Mouse (Mus musculus) liver, embryonic 15.5 days (tissue): ENCODE results near the gene Gng7. TPM values are rescaled to one million over a fixed set of nuclear protein-coding genes. Genes with fewer than 3 reads are reported as not detected.

ENCODE experiments used
- ATAC-seq: fragments of 200-750 bp; cut with Nextera tagmentation; 2 replicates; pipeline ENCODE4 v1.8.0; 2017; ENCODE audit warnings: moderate number of reproducible peaks, mild to moderate bottlenecking, moderate library complexity; ENCODE audit not compliant: insufficient read depth
- H3K27ac ChIP-seq: fragments of 300-500 bp; sonication (generic); replicated peaks from 2 replicates; pipeline ENCODE4 v1.5.1; 2015; ENCODE audit warnings: mild to moderate bottlenecking, inconsistent platforms
- H3K27me3 ChIP-seq: fragments of 300-500 bp; sonication (generic); 2 replicates; pipeline ENCODE4 v1.6.1; 2015; ENCODE audit warnings: mild to moderate bottlenecking, inconsistent platforms
- H3K36me3 ChIP-seq: fragments of 300-500 bp; sonication (generic); replicated peaks from 2 replicates; pipeline ENCODE4 v1.6.1; 2015; ENCODE audit warnings: moderate library complexity, mild to moderate bottlenecking, inconsistent platforms
- H3K4me1 ChIP-seq: fragments of 300-500 bp; sonication (generic); replicated peaks from 2 replicates; pipeline ENCODE4 v1.6.1; 2015; ENCODE audit warnings: inconsistent platforms
- H3K4me2 ChIP-seq: fragments of 300-500 bp; sonication (generic); 2 replicates; pipeline ENCODE4 v1.6.1; 2015; ENCODE audit warnings: moderate library complexity, mild to moderate bottlenecking, inconsistent platforms
- H3K4me3 ChIP-seq: fragments of 300-500 bp; sonication (generic); replicated peaks from 2 replicates; pipeline ENCODE4 v1.5.1; 2015; ENCODE audit warnings: mild to moderate bottlenecking, inconsistent platforms
- H3K9ac ChIP-seq: fragments of 300-500 bp; sonication (generic); 2 replicates; pipeline ENCODE4 v1.6.1; 2015; ENCODE audit warnings: moderate library complexity, mild to moderate bottlenecking, inconsistent platforms
- H3K9me3 ChIP-seq: fragments of 300-500 bp; sonication (generic); replicated peaks from 2 replicates; pipeline ENCODE4 v1.6.1; 2016; ENCODE audit warnings: inconsistent platforms
- WGBS: fragments of 180-500 bp; shearing (Covaris S2); methylation state at CpG from one replicate; pipeline ENCODE4 v1.1.7; 2015; ENCODE audit warnings: mixed read lengths; ENCODE audit not compliant: insufficient replicate concordance; 5-methylcytosine and 5-hydroxymethylcytosine counted together
- polyA plus RNA-seq: library from polyadenylated mRNA; unstranded; fragments of >200 nt; fragmentation: Nextera tagmentation; extraction: Ambion mirVana; gene quantifications from 2 replicates; pipeline ENCODE4 v1.2.1, GENCODE M21; 2015

Gene Gng7
- polyA plus RNA-seq, 1 experiment from 2014 or later: 0.41 TPM

GRCm38 (mm10) chr10:80921923-80922322 is 92.8 kb downstream of the Gng7 start:
- Histone ChIP-seq H3K36me3 (no peaks in the 10 kb centered on the region), H3K4me2 (peak overlapping the region; percentile 57), H3K4me3 (peak overlapping the region; percentile 22; the same call in 1 of the 2 replicates), H3K27me3 (peaks cover 54% of the 10 kb centered on the region), H3K9ac (no peak overlapping the region), H3K27ac (0 out of 2 replicates have a peak overlapping the region, but pooled peaks have one; percentile 14), H3K4me1 (peaks cover 28% of the 10 kb centered on the region), H3K9me3 (no peaks in the 10 kb centered on the region)
- ATAC-seq: peak; percentile 11; the same call in 1 of the 2 replicates
- WGBS: 5% methylated on average over 16 of the region's 16 CpGs

GRCm38 (mm10) chr10:80917779-80918434 is 96.8 kb downstream of the Gng7 start, which contains the start of gene Lmnb2:
Gene Lmnb2, minus strand, starts transcription at chr10:80918245.
- H3K27me3 ChIP-seq: peaks cover 54% of the 10 kb centered on the region
- H3K4me3 ChIP-seq: peak within 1 kb of the TSS; percentile 73
- H3K4me1 ChIP-seq: peaks cover 63% of the 10 kb centered on the region
- H3K27ac ChIP-seq: 0 out of 2 replicates have a peak within 1 kb of the TSS, but pooled peaks have one; percentile 41
- 0 out of 2 replicates have a peak, but pooled peaks cover 7% of the 10 kb centered on the region for H3K36me3 ChIP-seq
- no peaks in the 10 kb centered on the region for H3K9me3 ChIP-seq
- peak within 1 kb of the TSS; percentile 86 for H3K4me2 ChIP-seq
- WGBS: under 1% methylated on average over 61 of the region's 61 CpGs
- peak within 1 kb of the TSS; percentile 65 for H3K9ac ChIP-seq
- peak; percentile 24; the same call in 1 of the 2 replicates for ATAC-seq

- WGBS: under 1% methylated on average over 15 of the region's 15 CpGs
- Histone ChIP-seq H3K36me3 (0 out of 2 replicates have a peak, but pooled peaks cover 7% of the 10 kb centered on the region), H3K4me1 (peaks cover 63% of the 10 kb centered on the region), H3K9me3 (no peaks in the 10 kb centered on the region), H3K27me3 (peaks cover 49% of the 10 kb centered on the region), H3K9ac (peak overlapping the region; percentile 65), H3K27ac (no peak overlapping the region), H3K4me3 (peak overlapping the region; percentile 73), H3K4me2 (peak overlapping the region; percentile 86)
- ATAC-seq: peak; percentile 10; the same call in 1 of the 2 replicates
These were observed 97.4 kb downstream of the Gng7 start for GRCm38 (mm10) chr10:80917336-80917778.

DNA sequence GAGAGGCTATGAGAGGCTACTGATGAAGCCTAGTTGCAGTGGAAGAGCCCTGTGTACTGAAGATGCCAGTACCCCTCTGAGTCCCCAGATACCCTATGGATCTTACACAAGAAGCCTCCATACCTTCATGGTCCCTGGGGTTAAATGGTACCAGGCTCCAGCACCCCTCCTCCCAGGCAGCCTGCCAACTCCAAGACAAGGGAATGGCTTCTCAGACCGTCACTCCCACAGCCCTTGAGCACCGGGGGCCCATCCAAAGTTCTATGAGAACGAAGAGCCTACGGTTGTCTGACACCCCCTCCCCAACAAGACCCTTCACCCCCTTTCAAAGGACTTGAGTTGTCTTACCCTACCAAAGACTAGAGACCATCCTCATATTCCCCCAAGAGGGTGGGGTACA is 99.0 kb downstream of the Gng7 start:
- Histone ChIP-seq H3K27ac (no peak overlapping the region), H3K9me3 (no peaks in the 10 kb centered on the region), H3K36me3 (peaks cover 8% of the 10 kb centered on the region; the same call in 1 of the 2 replicates), H3K27me3 (peaks cover 34% of the 10 kb centered on the region), H3K4me3 (no peak overlapping the region), H3K9ac (no peak overlapping the region), H3K4me1 (peaks cover 57% of the 10 kb centered on the region), H3K4me2 (no peak overlapping the region)
- 80% methylated on average over 4 of the region's 4 CpGs for WGBS
- ATAC-seq: no peak

GRCm38 (mm10) chr10:80915260-80915659 is 99.5 kb downstream of the Gng7 start:
- 25% methylated on average over 2 of the region's 2 CpGs for WGBS
- no peaks in the 10 kb centered on the region for H3K9me3 ChIP-seq
- ATAC-seq: peak; percentile 20; the same call in 1 of the 2 replicates
- H3K27me3 ChIP-seq: peaks cover 31% of the 10 kb centered on the region
- peaks cover 13% of the 10 kb centered on the region; the same call in 1 of the 2 replicates for H3K36me3 ChIP-seq
- no peak overlapping the region; the same call in 1 of the 2 replicates for H3K27ac ChIP-seq
- H3K4me3 ChIP-seq: no peak overlapping the region
- H3K9ac ChIP-seq: no peak overlapping the region
- no peak overlapping the region for H3K4me2 ChIP-seq
- H3K4me1 ChIP-seq: peaks cover 57% of the 10 kb centered on the region

DNA sequence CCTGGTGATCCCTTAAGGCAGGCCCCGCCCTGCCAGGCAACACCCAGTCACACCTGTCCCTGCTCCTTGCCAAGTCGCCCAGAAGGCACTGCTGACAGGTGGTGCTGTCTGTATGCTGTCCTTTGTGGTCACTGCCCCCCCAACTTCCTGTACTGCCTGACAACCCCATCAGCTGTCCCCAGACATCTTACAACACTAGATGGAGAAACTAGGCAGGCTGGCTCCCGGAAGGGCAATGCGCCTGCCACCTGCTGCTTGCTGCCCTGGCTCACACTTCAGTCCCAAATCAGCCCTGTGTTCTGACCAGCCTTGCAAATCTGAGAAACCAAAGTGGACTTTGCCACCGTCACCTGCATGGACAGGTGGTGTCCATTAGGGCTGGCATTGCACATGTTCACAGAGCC is 100.5 kb downstream of the Gng7 start:
- Histone ChIP-seq H3K9ac (no peak overlapping the region), H3K27me3 (peaks cover 21% of the 10 kb centered on the region), H3K27ac (no peak overlapping the region), H3K9me3 (no peaks in the 10 kb centered on the region), H3K4me3 (no peak overlapping the region), H3K4me1 (peaks cover 57% of the 10 kb centered on the region), H3K36me3 (peaks cover 23% of the 10 kb centered on the region), H3K4me2 (no peak overlapping the region)
- ATAC-seq: no peak
- 72% methylated on average over 5 of the region's 5 CpGs for WGBS

DNA sequence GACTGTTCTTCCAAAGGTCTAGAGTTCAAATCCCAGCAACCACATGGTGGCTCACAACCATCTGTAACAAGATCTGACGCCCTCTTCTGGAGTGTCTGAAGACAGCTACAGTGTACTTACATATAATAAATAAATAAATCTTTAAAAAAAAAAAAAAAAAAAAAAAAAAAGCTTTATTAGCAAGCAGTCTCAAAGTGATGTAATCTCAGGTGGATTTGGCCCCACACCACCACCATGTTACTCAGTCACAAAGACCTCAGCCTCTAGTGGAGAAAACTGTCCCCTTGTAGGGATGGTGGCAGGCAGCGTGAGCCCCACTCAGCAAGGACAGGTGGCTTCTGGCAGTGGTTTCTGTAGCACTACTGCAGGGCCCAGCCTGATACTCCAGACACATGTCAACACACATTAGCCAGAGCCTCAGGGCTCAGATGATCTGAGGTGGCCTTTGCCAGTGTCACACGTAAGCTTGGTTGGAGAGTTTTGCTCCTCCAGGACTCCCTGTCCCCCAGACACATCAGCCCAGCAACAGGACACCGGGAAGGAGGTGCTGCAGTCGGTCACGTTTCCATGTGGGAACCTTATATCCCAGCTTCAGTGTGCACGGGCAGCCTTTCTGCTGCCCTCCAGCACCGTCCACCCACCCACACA is 101.3 kb downstream of the Gng7 start:
- Histone ChIP-seq H3K4me3 (no peak overlapping the region), H3K9ac (no peak overlapping the region), H3K4me1 (peaks cover 55% of the 10 kb centered on the region), H3K27me3 (peaks cover 14% of the 10 kb centered on the region), H3K4me2 (no peak overlapping the region), H3K36me3 (peaks cover 30% of the 10 kb centered on the region), H3K27ac (no peak overlapping the region), H3K9me3 (no peaks in the 10 kb centered on the region)
- 84% methylated on average over 7 of the region's 8 CpGs for WGBS
- no peak for ATAC-seq

- Histone ChIP-seq H3K27ac (no peak overlapping the region), H3K36me3 (peaks cover 39% of the 10 kb centered on the region), H3K4me3 (no peak overlapping the region), H3K9ac (no peak overlapping the region), H3K4me2 (no peak overlapping the region), H3K9me3 (no peaks in the 10 kb centered on the region), H3K4me1 (peaks cover 39% of the 10 kb centered on the region), H3K27me3 (no peaks in the 10 kb centered on the region)
- no peak for ATAC-seq
These were observed 102.9 kb downstream of the Gng7 start for GRCm38 (mm10) chr10:80911891-80912290.

- Histone ChIP-seq H3K4me1 (peaks cover 34% of the 10 kb centered on the region), H3K36me3 (peaks cover 39% of the 10 kb centered on the region), H3K27me3 (no peaks in the 10 kb centered on the region), H3K9ac (no peak overlapping the region), H3K9me3 (no peaks in the 10 kb centered on the region), H3K4me3 (no peak overlapping the region), H3K4me2 (no peak overlapping the region), H3K27ac (no peak overlapping the region)
- ATAC-seq: no peak
- 72% methylated on average over 4 of the region's 4 CpGs for WGBS
These were observed 103.4 kb downstream of the Gng7 start for GRCm38 (mm10) chr10:80911354-80911753.

- H3K36me3 ChIP-seq: peaks cover 51% of the 10 kb centered on the region
These were observed 105.2 kb downstream of the Gng7 start for GRCm38 (mm10) chr10:80909375-80910162.

DNA sequence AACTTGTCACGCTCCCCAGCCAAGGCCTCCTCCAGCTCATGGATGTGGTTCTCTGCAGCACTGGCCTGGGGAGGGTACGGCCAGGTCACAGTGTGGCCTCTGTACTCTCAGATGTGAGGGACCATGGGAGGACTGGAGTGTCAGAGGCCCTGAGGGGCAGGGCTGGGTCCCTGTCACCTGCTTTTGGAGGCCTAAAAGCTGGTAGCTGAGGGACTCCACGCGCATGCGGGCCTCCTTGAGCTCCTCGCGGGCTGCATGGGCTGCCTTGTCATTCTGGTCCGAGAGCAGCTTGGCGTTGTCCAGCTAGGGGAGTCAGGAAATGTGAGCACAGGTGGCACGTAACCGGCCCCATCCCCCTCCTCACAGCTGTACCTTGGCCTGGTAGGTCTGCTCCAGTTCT is 110.0 kb downstream of the Gng7 start:
- no peak for ATAC-seq
- no peak overlapping the region for H3K4me2 ChIP-seq
- H3K27ac ChIP-seq: no peak overlapping the region
- peaks cover 11% of the 10 kb centered on the region for H3K4me1 ChIP-seq
- no peak overlapping the region for H3K4me3 ChIP-seq
- H3K9ac ChIP-seq: no peak overlapping the region
- no peaks in the 10 kb centered on the region for H3K9me3 ChIP-seq
- 78% methylated on average over 11 of the region's 11 CpGs for WGBS
- no peaks in the 10 kb centered on the region for H3K27me3 ChIP-seq
- H3K36me3 ChIP-seq: peaks cover 51% of the 10 kb centered on the region

More at GRCm38 (mm10) chr10:80909375-80910162, 105.2 kb downstream of the Gng7 start:
- no peaks in the 10 kb centered on the region for H3K9me3 ChIP-seq
- no peak overlapping the region for H3K9ac ChIP-seq
- no peak overlapping the region for H3K27ac ChIP-seq
- H3K4me2 ChIP-seq: no peak overlapping the region
- no peaks in the 10 kb centered on the region for H3K27me3 ChIP-seq
- H3K4me3 ChIP-seq: no peak overlapping the region
- H3K4me1 ChIP-seq: peaks cover 16% of the 10 kb centered on the region
- no peak for ATAC-seq
- 83% methylated on average over 22 of the region's 22 CpGs for WGBS
